Mouse (Mus musculus) ES-CJ7 (cell line): ENCODE data around the gene D930048N14Rik.
A peak's percentile ranks its signal among the peaks of the same experiment; 100 is the strongest.
"Not testable (repeated sequence)": the region's sequence is repeated elsewhere in the genome, so short reads cannot be mapped to it uniquely, and the experiment has no call there.

Source experiments
- DNase-seq: peaks from one replicate; pipeline ENCODE4 v3.0.0; 2011; ENCODE audit warnings: low read depth, low spot score

The D930048N14Rik gene

GRCm38 (mm10) chr11:51652889-51653418 is 2.2 kb downstream of the D930048N14Rik start:
- DNase-seq, result no peak

- no peak for DNase-seq
Measured at GRCm38 (mm10) chr11:51653736-51654135, 3.0 kb downstream of the D930048N14Rik start.

GRCm38 (mm10) chr11:51654891-51655290 is 4.1 kb downstream of the D930048N14Rik start:
- no peak for DNase-seq

GRCm38 (mm10) chr11:51656798-51657521 is 6.2 kb downstream of the D930048N14Rik start:
- DNase-seq, result no peak

- DNase-seq, result no peak
Measured at GRCm38 (mm10) chr11:51658291-51658690, 7.5 kb downstream of the D930048N14Rik start.

GRCm38 (mm10) chr11:51658705-51659104 is 8.0 kb downstream of the D930048N14Rik start:
- peak; percentile 50 for DNase-seq

GRCm38 (mm10) chr11:51661867-51662365 is 11.2 kb downstream of the D930048N14Rik start:
- peak; percentile 45 for DNase-seq

- DNase-seq, result no peak
Measured at GRCm38 (mm10) chr11:51662632-51663031, 11.9 kb downstream of the D930048N14Rik start.

- not testable (repeated sequence) for DNase-seq
Measured at GRCm38 (mm10) chr11:51664747-51665146, 14.0 kb downstream of the D930048N14Rik start.

- no peak for DNase-seq
Measured at GRCm38 (mm10) chr11:51670846-51671245, 20.1 kb downstream of the D930048N14Rik start.

GRCm38 (mm10) chr11:51671376-51671775 is 20.6 kb downstream of the D930048N14Rik start:
- no peak for DNase-seq

GRCm38 (mm10) chr11:51673291-51673690 is 22.5 kb downstream of the D930048N14Rik start:
- DNase-seq, result no peak

- no peak for DNase-seq
Measured at GRCm38 (mm10) chr11:51675386-51675785, 24.6 kb downstream of the D930048N14Rik start.

GRCm38 (mm10) chr11:51677737-51678418 is 27.1 kb downstream of the D930048N14Rik start:
- DNase-seq, result no peak

GRCm38 (mm10) chr11:51679466-51679865 is 28.7 kb downstream of the D930048N14Rik start:
- DNase-seq, result no peak

GRCm38 (mm10) chr11:51681324-51681975 is 30.7 kb downstream of the D930048N14Rik start:
- DNase-seq, result peak; percentile 93

- no peak for DNase-seq
Measured at GRCm38 (mm10) chr11:51681976-51682374, 31.2 kb downstream of the D930048N14Rik start.

GRCm38 (mm10) chr11:51688330-51689328 is 37.9 kb downstream of the D930048N14Rik start, which contains the start of gene 0610009B22Rik:
Gene 0610009B22Rik (minus strand): TSS chr11:51688874.
- peak; percentile 100 for DNase-seq

- DNase-seq, result peak; percentile 33
Measured at GRCm38 (mm10) chr11:51689343-51689742, 38.6 kb downstream of the D930048N14Rik start.

- DNase-seq, result not testable (repeated sequence)
Measured at GRCm38 (mm10) chr11:51690597-51690996, 39.8 kb downstream of the D930048N14Rik start.

GRCm38 (mm10) chr11:51694984-51695383 is 44.2 kb downstream of the D930048N14Rik start:
- DNase-seq, result no peak
